Mouse (Mus musculus): ENCODE measurements at regions not wholly inside any gene's neighbourhood (a gene's known extent, or its start where the extent isn't known, plus 50 kb on each side); places are given as distances from the start of the nearest gene placed in this dataset.

DNA sequence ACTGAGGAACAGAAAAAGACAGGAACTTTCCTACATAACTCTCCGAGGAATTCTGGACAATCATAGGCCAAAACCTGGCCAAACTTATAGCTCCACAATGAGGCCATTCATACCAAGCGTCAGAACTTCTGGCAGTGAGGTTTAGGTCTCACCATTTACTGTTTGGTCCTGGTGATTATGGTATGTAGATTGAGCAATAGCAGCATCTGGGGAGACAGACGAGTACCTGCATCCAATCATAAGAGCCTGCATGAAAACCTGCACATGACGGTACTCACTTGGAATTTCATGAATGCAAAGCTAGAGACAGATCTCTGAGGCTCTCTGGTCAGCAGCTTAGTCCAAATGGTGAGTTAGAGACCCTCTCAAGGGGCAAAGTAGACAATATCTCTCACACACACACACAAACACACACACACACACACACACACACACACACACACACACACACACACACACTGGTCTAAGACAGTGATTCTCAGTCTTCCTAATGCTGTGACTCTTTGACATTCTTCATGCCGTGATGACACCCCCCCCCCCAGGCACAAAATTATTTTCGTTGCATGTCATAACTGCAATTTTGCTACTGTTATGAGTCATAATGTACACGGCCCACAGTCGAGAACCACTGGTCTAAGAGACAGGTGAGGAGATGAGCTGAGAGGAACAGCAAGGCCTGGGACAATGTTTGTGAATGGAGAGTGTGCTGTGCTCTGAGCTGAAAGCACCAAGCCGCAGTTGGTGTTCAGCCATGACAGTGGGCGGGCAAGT lies 522.6 kb upstream of the Atp11b start:
- TF ChIP-seq POLR2A (IDR thresholded peaks at IDR 0.05; ENCODE audit: low read depth, low read length), result no peak
- no peak for TF ChIP-seq CTCF (IDR thresholded peaks at IDR 0.05; ENCODE audit: extremely low read depth, insufficient read depth, insufficient read length, insufficient replicate concordance)

Measured in spleen, adult 2 months (tissue).